Mouse (Mus musculus): ENCODE measurements around the gene Ube2cbp.

DNA sequence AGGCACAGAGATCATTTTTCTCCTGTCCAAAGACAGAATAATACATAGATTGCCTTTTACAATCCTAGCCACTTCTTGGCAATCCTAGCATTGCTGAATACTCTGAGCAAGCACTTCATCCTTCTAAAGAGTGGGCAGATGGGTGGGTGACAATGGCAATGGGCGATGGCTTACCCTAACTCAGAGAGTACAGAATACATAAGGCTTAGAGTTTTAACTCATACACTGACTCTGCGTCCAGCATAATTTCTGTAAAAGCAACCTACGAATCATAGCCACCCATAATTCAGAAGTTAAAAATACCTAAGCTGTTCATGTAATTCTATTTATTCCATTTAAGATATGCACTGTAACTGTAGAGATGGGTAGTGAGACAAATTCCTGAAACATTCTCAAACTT, 29.2 kb downstream of the Ube2cbp start:
- TF ChIP-seq TAL1 (IDR thresholded peaks at IDR 0.05; ENCODE audit: low read length) (no peak), GATA1 (IDR thresholded peaks at IDR 0.05; ENCODE audit: low read length) (no peak)

Data from erythroblast, embryonic 14.5 days (primary cell).